Mouse (Mus musculus) C2C12 (cell line): ENCODE data around the gene Eda2r.
A peak's percentile ranks its signal among the peaks of the same experiment; 100 is the strongest.

ENCODE experiments used
- CEBPB ChIP-seq: IDR thresholded peaks from one replicate; pipeline ENCODE4 v1.6.1; 2011; ENCODE audit warnings: low read depth, mild to moderate bottlenecking, control low read depth, moderate library complexity
- CTCF ChIP-seq: IDR thresholded peaks from one replicate; pipeline ENCODE4 v1.5.1; 2011; ENCODE audit not compliant: control insufficient read depth, insufficient read depth, insufficient read length
- FOSL1 ChIP-seq: IDR thresholded peaks from one replicate; pipeline ENCODE4 v1.8.0; 2011; ENCODE audit warnings: mild to moderate bottlenecking, low read length; ENCODE audit not compliant: poor library complexity, insufficient read depth, severe bottlenecking
- MAX ChIP-seq: IDR thresholded peaks from one replicate; pipeline ENCODE4 v1.6.1; 2011; ENCODE audit warnings: mild to moderate bottlenecking, control low read depth
- MYOD1 ChIP-seq: IDR thresholded peaks from one replicate; pipeline ENCODE4 v1.6.1; 2011; ENCODE audit warnings: low read depth; ENCODE audit not compliant: control insufficient read depth, insufficient read length
- MYOG ChIP-seq: IDR thresholded peaks from one replicate; pipeline ENCODE4 v1.6.1; 2011; ENCODE audit not compliant: control insufficient read depth, insufficient read length; ENCODE audit errors: extremely low read depth
- USF1 ChIP-seq: IDR thresholded peaks from one replicate; pipeline ENCODE4 v1.6.1; 2011; ENCODE audit warnings: low read depth, mild to moderate bottlenecking, control low read depth, moderate library complexity

- no peak for TF ChIP-seq CTCF
- TF ChIP-seq MYOG: no peak
- TF ChIP-seq CEBPB: no peak
- TF ChIP-seq MAX: no peak
- peak; percentile 69 for TF ChIP-seq MYOD1
- TF ChIP-seq USF1: no peak
- peak; percentile 15 for TF ChIP-seq FOSL1
These were observed 49.1 kb downstream of the Eda2r start for GRCm38 (mm10) chrX:97327891-97328290.
